Mouse (Mus musculus) layer of hippocampus, postnatal 14 days (tissue): Measurements from ENCODE around the gene Gpr27. TPM values are rescaled to one million over a fixed set of nuclear protein-coding genes. Genes with fewer than 3 reads are reported as not detected.

Experiments
- DNase-seq, 2 experiments: peaks; one replicate each; pipeline ENCODE4 v3.0.0; 2021 to 2022; ENCODE audit warnings: low spot score in 2 of 2, mixed read lengths in 1 of 2
- long read RNA-seq, 2 experiments: library from polyadenylated mRNA; stranded (forward); transcript quantifications; one replicate each; pipeline ENCODE4 v2.0.0; 2021
- total RNA-seq, 2 experiments: library from RNA; stranded (reverse); gene quantifications; 2 replicates each; pipeline ENCODE4 v1.2.3; 2021

The Gpr27 gene
- 10 to 100 TPM; 47.9 to 51.6 TPM for total RNA-seq
- long read RNA-seq, experiment 1, transcript Gpr27-201 (1 exons, 2,388 nt), result major isoform, 129 of 130 reads
- long read RNA-seq, experiment 1, partial matches to known transcripts, result 0 of 130 reads
- long read RNA-seq, experiment 1, other reads (novel, unspliced or antisense), result 1 of 130 reads
- long read RNA-seq, experiment 2, transcript Gpr27-201 (1 exons, 2,388 nt), result major isoform, 144 of 144 reads
- long read RNA-seq, experiment 2, partial matches to known transcripts, result 0 of 144 reads
- long read RNA-seq, experiment 2, other reads (novel, unspliced or antisense), result 0 of 144 reads

- DNase-seq, result peak in 1 of 2 experiments; percentile 54
These were observed at the start of gene Gpr27 for GRCm38 (mm10) chr6:99692206-99692915. Gene Gpr27 (plus strand): TSS chr6:99692679.

GRCm38 (mm10) chr6:99643439-99644199 is 48.9 kb upstream of the Gpr27 start:
- no peak for DNase-seq

GRCm38 (mm10) chr6:99644386-99644785 is 48.1 kb upstream of the Gpr27 start:
- DNase-seq, result no peak

- no peak for DNase-seq
These were observed 47.6 kb upstream of the Gpr27 start for GRCm38 (mm10) chr6:99644876-99645275.

- no peak for DNase-seq
These were observed 46.1 kb upstream of the Gpr27 start for GRCm38 (mm10) chr6:99646344-99646743.

- DNase-seq, result no peak
These were observed 43.2 kb upstream of the Gpr27 start for GRCm38 (mm10) chr6:99649307-99649706.

- no peak for DNase-seq
These were observed 40.1 kb upstream of the Gpr27 start for GRCm38 (mm10) chr6:99652341-99652740.

- DNase-seq, result no peak
These were observed 38.1 kb upstream of the Gpr27 start for GRCm38 (mm10) chr6:99654343-99654742.

- no peak for DNase-seq
These were observed 37.0 kb upstream of the Gpr27 start for GRCm38 (mm10) chr6:99655488-99655887.

- DNase-seq, result no peak
These were observed 36.4 kb upstream of the Gpr27 start for GRCm38 (mm10) chr6:99656088-99656487.

- peak in 1 of 2 experiments; percentile 50 for DNase-seq
These were observed 33.9 kb upstream of the Gpr27 start for GRCm38 (mm10) chr6:99658586-99658985.

- DNase-seq, result no peak
These were observed 32.0 kb upstream of the Gpr27 start for GRCm38 (mm10) chr6:99660443-99660842.

- no peak for DNase-seq
These were observed 29.2 kb upstream of the Gpr27 start for GRCm38 (mm10) chr6:99663232-99663631.

- no peak for DNase-seq
These were observed 26.8 kb upstream of the Gpr27 start for GRCm38 (mm10) chr6:99665457-99666317.

- peak; percentile 44 to 61 for DNase-seq
These were observed 25.9 kb upstream of the Gpr27 start, which contains the start of the genes Eif4e3 and Gm20696 for GRCm38 (mm10) chr6:99666318-99667171. Gene Eif4e3 (minus strand): TSS chr6:99666771. Gene Gm20696 (minus strand): TSS chr6:99666797.

- peak in 1 of 2 experiments; percentile 29 for DNase-seq
These were observed 25.2 kb upstream of the Gpr27 start for GRCm38 (mm10) chr6:99667290-99667689.

GRCm38 (mm10) chr6:99669481-99670325 is 22.8 kb upstream of the Gpr27 start:
- DNase-seq, result peak; percentile 90 to 96

GRCm38 (mm10) chr6:99670481-99671119 is 21.9 kb upstream of the Gpr27 start:
- peak; percentile 61 to 74 for DNase-seq
